Mouse (Mus musculus): ENCODE results near the gene Fam78a.

GRCm38 (mm10) chr2:32128536-32128841, 43.8 kb upstream of the Fam78a start:
- no peak for TF ChIP-seq CTCF (IDR thresholded peaks at IDR 0.05; ENCODE audit: borderline replicate concordance, control insufficient read depth, extremely low read depth, insufficient read depth, low read length, poor library complexity)
- no peak for TF ChIP-seq POLR2A (IDR thresholded peaks at IDR 0.05; ENCODE audit: control insufficient read depth, extremely low read depth, insufficient read depth, low read length, poor library complexity)
